Mouse (Mus musculus) MEL (cell line): Measurements from ENCODE around the gene Gm44973.
A peak's percentile ranks its signal among the peaks of the same experiment; 100 is the strongest.

Source experiments
- CTCF ChIP-seq, 3 experiments: IDR thresholded peaks in 2 of 3; conservative IDR thresholded peaks in 1 of 3; 2 replicates each; pipeline ENCODE4 v1.5.1; 2011 to 2012; ENCODE audit warnings: low read length in 3 of 3, low read depth in 2 of 3, mild to moderate bottlenecking in 2 of 3, improper control_type of control experiment in 1 of 3, inconsistent platforms in 1 of 3, mixed read lengths in 1 of 3, moderate library complexity in 1 of 3; ENCODE audit not compliant: control insufficient read depth in 1 of 3, insufficient read depth in 1 of 3, poor library complexity in 1 of 3, severe bottlenecking in 1 of 3
- KAT2A ChIP-seq: conservative IDR thresholded peaks from 2 replicates; pipeline ENCODE4 v1.6.1; 2012; ENCODE audit warnings: low read depth, low read length, improper control_type of control experiment, inconsistent platforms
- MAX ChIP-seq: IDR thresholded peaks from 2 replicates; pipeline ENCODE4 v1.6.1; 2011; ENCODE audit warnings: low read length, improper control_type of control experiment
- POLR2A ChIP-seq, 2 experiments: IDR thresholded peaks; 2 replicates each; pipeline ENCODE4 v1.6.1; 2011 to 2012; ENCODE audit warnings: low read length in 2 of 2, mild to moderate bottlenecking in 2 of 2, control low read depth in 1 of 2, improper control_type of control experiment in 1 of 2, low read depth in 1 of 2, moderate library complexity in 1 of 2; ENCODE audit not compliant: control insufficient read depth in 1 of 2, insufficient read depth in 1 of 2, poor library complexity in 1 of 2
- SIN3A ChIP-seq: IDR thresholded peaks from 2 replicates; pipeline ENCODE4 v1.6.1; 2012; ENCODE audit warnings: low read length, improper control_type of control experiment, inconsistent platforms
- UBTF ChIP-seq: IDR thresholded peaks from 2 replicates; pipeline ENCODE4 v1.6.1; 2012; ENCODE audit warnings: low read depth, mild to moderate bottlenecking, inconsistent platforms, low read length, improper control_type of control experiment, moderate library complexity, borderline replicate concordance; ENCODE audit not compliant: insufficient read depth
- ZMIZ1 ChIP-seq: IDR thresholded peaks from 2 replicates; pipeline ENCODE4 v1.6.1; 2012; ENCODE audit warnings: low read depth, mild to moderate bottlenecking, inconsistent platforms, low read length, improper control_type of control experiment, moderate library complexity

GRCm38 (mm10) chr7:5081241-5081640 is 65.9 kb downstream of the Gm44973 start:
- TF ChIP-seq KAT2A (no peak), ZMIZ1 (no peak), POLR2A (IDR thresholded peaks at IDR 0.05; ENCODE audit: control insufficient read depth in 1 of 2, insufficient read depth in 1 of 2, low read depth in 1 of 2, low read length in 2 of 2, poor library complexity in 1 of 2) (no peak), CTCF (IDR thresholded peaks at IDR 0.05 in 2 of 3, conservative IDR thresholded peaks at IDR 0.05 in 1 of 3; ENCODE audit: control insufficient read depth in 1 of 3, insufficient read depth in 1 of 3, low read depth in 2 of 3, low read length in 3 of 3, poor library complexity in 1 of 3, severe bottlenecking in 1 of 3) (peak in 1 of 3 experiments; percentile 18; a peak in 2 of 6 replicates), MAX (no peak), UBTF (no peak), SIN3A (peak; percentile 61; the same call in 1 of the 2 replicates)
